Mouse (Mus musculus): ENCODE results near the gene Ces1g.

GRCm38 (mm10) chr8:93332703-93333102 lies 4.4 kb downstream of the Ces1g start:
- TF ChIP-seq POLR2A (IDR thresholded peaks at IDR 0.05; ENCODE audit: extremely low read depth, insufficient read depth, low read length) (no peak), CTCF (IDR thresholded peaks at IDR 0.05; ENCODE audit: low read depth, low read length) (no peak)
